11 mouse cellular contexts compared by ENCODE assay signal in genomic region chr7:112389611-112390251, GRCm38 (mm10). TPM values are rescaled to one million over a fixed set of nuclear protein-coding genes. Genes with fewer than 3 reads are reported as not detected.
DNase-seq lines count a peak whose midpoint lies in the region; ATAC-seq and TF ChIP-seq lines count a peak whose summit lies in the region.
"Had no signal": no experiment of that assay in that cellular context is flagged by ENCODE, and none has a peak within 500 bp of the region (broad histone marks: within the 10 kb centered on the region; RNA-seq: fewer than 3 reads in every experiment).

No protein-coding gene starts in this region.

- H3K9ac ChIP-seq in liver, embryonic 11.5 days (ENCODE audit: low read depth, low read length), result no peak overlapping the region
- H3K9ac ChIP-seq in forebrain, embryonic 12.5 days, result no peak overlapping the region
- H3K9ac ChIP-seq in limb, embryonic 12.5 days (replicated peaks), result no peak overlapping the region
- no peak overlapping the region for H3K9ac ChIP-seq in stomach, embryonic 14.5 days (replicated peaks; ENCODE audit: low read depth, low read length)

- ATAC-seq in liver, embryonic 11.5 days (replicated peaks; ENCODE audit: low FRiP score), result no peak
- peak; percentile 37; the same call in 1 of the 2 replicates for ATAC-seq in forebrain, embryonic 12.5 days (ENCODE audit: low FRiP score)
- no peak for ATAC-seq in limb, embryonic 12.5 days (ENCODE audit: insufficient number of reproducible peaks, insufficient read depth, low FRiP score, low TSS enrichment, low read depth)
- no peak for ATAC-seq in stomach, embryonic 14.5 days (ENCODE audit: insufficient number of reproducible peaks, insufficient read depth, low FRiP score, low read depth)
- ATAC-seq in granulocyte monocyte progenitor cell, adult 5-6 weeks (replicated peaks; ENCODE audit: poor library complexity, severe bottlenecking), result no peak

- no peak for TF ChIP-seq CTCF in gastrocnemius, adult 2 months (IDR thresholded peaks at IDR 0.05)

- DNase-seq in liver, embryonic 11.5 days (ENCODE audit: low spot score), result no peak
- DNase-seq in liver, result no peak
- no peak for DNase-seq in gastrocnemius, adult 2 months
- DNase-seq in left cerebral cortex, postnatal 10 days (ENCODE audit: extremely low spot score in 1 of 2, low spot score in 2 of 2), result no peak
- DNase-seq: adrenal gland, adult 2 months; cerebellum, postnatal 36 days; gastrocnemius, postnatal 25 days had no signal

- WGBS in liver, embryonic 11.5 days, result 57% methylated on average over 6 of the region's 6 CpGs
- 45% methylated on average over 6 of the region's 6 CpGs for WGBS in forebrain, embryonic 12.5 days
- WGBS in limb, embryonic 12.5 days, result 27% methylated on average over 6 of the region's 6 CpGs
- 40% methylated on average over 6 of the region's 6 CpGs for WGBS in stomach, embryonic 14.5 days

- H3K4me1 ChIP-seq in liver, embryonic 11.5 days (replicated peaks; ENCODE audit: control insufficient read depth, insufficient read depth, low read length), result peaks cover 8% of the 10 kb centered on the region; the same call in 1 of the 2 replicates
- H3K4me1 ChIP-seq in forebrain, embryonic 12.5 days, result peaks cover 36% of the 10 kb centered on the region
- peaks cover 54% of the 10 kb centered on the region for H3K4me1 ChIP-seq in limb, embryonic 12.5 days (replicated peaks)
- H3K4me1 ChIP-seq in stomach, embryonic 14.5 days (ENCODE audit: control insufficient read depth, insufficient read depth, low read length), result peaks cover 34% of the 10 kb centered on the region

- H3K27me3 ChIP-seq in liver, embryonic 11.5 days (replicated peaks; ENCODE audit: control insufficient read depth, insufficient read depth, low read length), result no peaks in the 10 kb centered on the region; the same call in 1 of the 2 replicates
- H3K27me3 ChIP-seq in forebrain, embryonic 12.5 days, result peaks cover 18% of the 10 kb centered on the region
- no peaks in the 10 kb centered on the region for H3K27me3 ChIP-seq in limb, embryonic 12.5 days
- no peaks in the 10 kb centered on the region for H3K27me3 ChIP-seq in stomach, embryonic 14.5 days (ENCODE audit: control insufficient read depth, insufficient read depth, low read length)

- H3K4me2 ChIP-seq in liver, embryonic 11.5 days, result no peak overlapping the region
- H3K4me2 ChIP-seq in forebrain, embryonic 12.5 days, result peak overlapping the region; percentile 15; the same call in 1 of the 2 replicates
- peak overlapping the region; percentile 42 for H3K4me2 ChIP-seq in limb, embryonic 12.5 days
- H3K4me2 ChIP-seq in stomach, embryonic 14.5 days (replicated peaks; ENCODE audit: low read depth, low read length), result peak overlapping the region; percentile 20

- H3K27ac ChIP-seq in liver, embryonic 11.5 days (ENCODE audit: low read depth, low read length), result peak overlapping the region; percentile 13; the same call in 1 of the 2 replicates
- peak overlapping the region; percentile 77 for H3K27ac ChIP-seq in forebrain, embryonic 12.5 days
- H3K27ac ChIP-seq in limb, embryonic 12.5 days, result peak overlapping the region; percentile 88
- H3K27ac ChIP-seq in stomach, embryonic 14.5 days (ENCODE audit: low read length), result peak overlapping the region; percentile 83
- no peak overlapping the region for H3K27ac ChIP-seq in gastrocnemius, adult 2 months

- intact Hi-C loops in gastrocnemius, adult 2 months (cut with DNase I), result no loop called here
- intact Hi-C loops in left cerebral cortex, postnatal 10 days (cut with DNase I), result loop anchor here (10.0 kb wide), 1 partner anchor 745 kb away; no protein-coding TSS in a partner anchor

- H3K9me3 ChIP-seq in liver, embryonic 11.5 days (ENCODE audit: control insufficient read depth, low read length), result no peaks in the 10 kb centered on the region
- no peaks in the 10 kb centered on the region for H3K9me3 ChIP-seq in forebrain, embryonic 12.5 days
- no peaks in the 10 kb centered on the region for H3K9me3 ChIP-seq in limb, embryonic 12.5 days
- H3K9me3 ChIP-seq in stomach, embryonic 14.5 days (ENCODE audit: control insufficient read depth, low read depth, low read length), result no peaks in the 10 kb centered on the region

- no peaks in the 10 kb centered on the region for H3K36me3 ChIP-seq in liver, embryonic 11.5 days (ENCODE audit: control insufficient read depth, insufficient read depth, low read length)
- no peaks in the 10 kb centered on the region for H3K36me3 ChIP-seq in forebrain, embryonic 12.5 days (replicated peaks)
- no peaks in the 10 kb centered on the region for H3K36me3 ChIP-seq in limb, embryonic 12.5 days
- H3K36me3 ChIP-seq in stomach, embryonic 14.5 days (ENCODE audit: control insufficient read depth, insufficient read depth, low read length), result no peaks in the 10 kb centered on the region

- H3K4me3 ChIP-seq in liver, embryonic 11.5 days (ENCODE audit: low read depth, low read length), result no peak overlapping the region
- no peak overlapping the region for H3K4me3 ChIP-seq in forebrain, embryonic 12.5 days (replicated peaks)
- no peak overlapping the region for H3K4me3 ChIP-seq in limb, embryonic 12.5 days (replicated peaks)
- H3K4me3 ChIP-seq in stomach, embryonic 14.5 days (ENCODE audit: low read depth, low read length), result no peak overlapping the region
- no peak overlapping the region for H3K4me3 ChIP-seq in gastrocnemius, adult 2 months

RNA-seq across cellular contexts. Expression of gene Parva, which starts 37.6 kb away (rescaled TPM):
- 24.3 and 28.8 TPM in 2 replicates for polyA plus RNA-seq in liver, embryonic 11.5 days (2014; fragmentation: Nextera tagmentation; extraction: Ambion mirVana)
- polyA plus RNA-seq in forebrain, embryonic 12.5 days (2016; fragmentation: Nextera tagmentation; extraction: Ambion mirVana), result 51.9 and 54.6 TPM in 2 replicates
- 82.7 and 92.5 TPM in 2 replicates for polyA plus RNA-seq in limb, embryonic 12.5 days (2016; fragmentation: Nextera tagmentation; extraction: Ambion mirVana)
- 128 and 135 TPM in 2 replicates for polyA plus RNA-seq in stomach, embryonic 14.5 days (2014; fragmentation: Nextera tagmentation; extraction: Ambion mirVana)
- total RNA-seq in granulocyte monocyte progenitor cell, adult 5-6 weeks (2014; fragmentation: Nextera tagmentation), result not detected in 2 replicates
- total RNA-seq in granulocyte monocyte progenitor cell, adult 5-6 weeks (2017), result not detected in 2 replicates
- total RNA-seq in gastrocnemius, adult 2 months (2021), result 10 to 100 TPM; 10.9 to 17.0 TPM
- 10 to 100 TPM; 38.6 to 38.8 TPM for total RNA-seq in left cerebral cortex, postnatal 10 days (2021)
